Mouse (Mus musculus) kidney, adult 10 weeks (tissue): ENCODE measurements around the gene Snu13. TPM values are rescaled to one million over a fixed set of nuclear protein-coding genes. Genes with fewer than 3 reads are reported as not detected.

Source experiments
- polyA plus RNA-seq: library from polyadenylated mRNA; stranded (reverse); fragments of 350-450 nt; fragmentation: Illumina TruSeq; extraction: RNeasy Lipid Tissue Mini Kit (QIAGEN cat#74804); gene quantifications from one replicate; pipeline ENCODE4 v1.2.3, GENCODE M21; 2014; ENCODE audit warnings: low read depth, low replicate concordance

Snu13 gene
- 312 TPM for polyA plus RNA-seq

DNA sequence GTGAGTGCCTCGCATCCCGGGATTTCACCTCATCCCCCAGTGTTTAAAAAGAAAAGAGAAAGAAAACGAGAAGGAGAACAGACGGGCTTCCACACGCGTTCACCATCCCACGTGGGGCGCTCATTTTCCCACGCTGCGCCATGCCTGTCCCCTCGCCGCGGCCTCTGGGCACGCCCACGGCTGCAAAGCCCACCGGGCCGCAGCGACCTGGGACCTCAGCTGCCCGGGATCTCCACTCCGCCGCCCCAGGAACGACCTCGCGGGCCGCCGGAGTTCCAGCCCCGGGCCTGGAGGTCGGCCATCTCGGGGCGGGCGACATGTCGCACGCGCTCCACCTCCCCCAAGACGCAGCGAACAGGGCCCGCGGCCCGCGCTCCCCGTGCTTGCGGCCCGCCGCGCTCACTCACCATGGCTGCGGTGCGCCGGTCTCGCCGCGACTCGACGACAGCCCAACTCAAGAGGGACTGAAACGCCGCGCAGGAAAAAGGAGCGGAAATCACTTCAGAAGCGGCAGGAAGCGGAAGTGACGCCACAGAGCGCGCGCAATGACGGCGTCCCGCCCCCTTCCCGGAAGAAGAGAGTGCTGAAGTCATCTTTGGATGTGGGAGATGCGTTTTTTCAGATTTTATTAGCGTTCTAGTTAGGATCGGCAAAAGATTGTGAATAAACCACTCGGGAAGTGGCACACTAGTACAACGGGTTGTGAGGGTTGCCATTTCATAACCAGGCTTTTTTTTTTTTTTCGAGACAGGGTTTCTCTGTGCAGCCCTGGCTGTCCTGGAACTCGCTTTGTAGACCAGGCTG lies at the start of gene Snu13:
Gene Snu13, minus strand, starts transcription at position 519 of the 804 bp plus-strand sequence.

GRCm38 (mm10) chr15:82069898-82070297 lies 22.5 kb upstream of the Snu13 start, which contains the start of gene Mei1:
Mei1 (plus strand) TSS chr15:82069996.

DNA sequence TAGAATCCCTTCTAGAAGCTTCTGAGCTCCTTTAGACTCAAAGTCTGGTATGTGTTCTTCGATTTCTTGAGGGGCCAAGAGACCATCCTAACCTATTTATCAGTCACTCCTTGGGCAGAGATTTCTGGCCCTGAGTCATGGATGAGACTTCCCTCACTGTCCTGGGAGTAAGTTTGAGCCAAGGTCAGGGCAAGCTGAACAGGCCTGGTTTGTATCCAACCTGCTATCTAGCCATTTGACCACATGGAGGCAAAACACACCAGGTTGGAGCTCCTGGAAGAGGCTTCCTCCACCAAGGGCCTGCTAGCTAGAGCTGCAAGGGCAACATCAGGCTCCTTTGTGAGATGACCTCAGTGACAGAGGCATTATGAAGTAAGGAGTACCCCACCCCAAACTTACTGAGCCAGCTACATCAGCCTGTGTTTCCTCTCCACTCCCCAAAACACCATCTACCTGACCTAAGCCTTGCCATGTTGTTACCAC lies 11.4 kb upstream of the Snu13 start, which contains the start of gene 4930407I10Rik:
Gene 4930407I10Rik, plus strand, starts transcription at position 433 of the 483 bp plus-strand sequence.

DNA sequence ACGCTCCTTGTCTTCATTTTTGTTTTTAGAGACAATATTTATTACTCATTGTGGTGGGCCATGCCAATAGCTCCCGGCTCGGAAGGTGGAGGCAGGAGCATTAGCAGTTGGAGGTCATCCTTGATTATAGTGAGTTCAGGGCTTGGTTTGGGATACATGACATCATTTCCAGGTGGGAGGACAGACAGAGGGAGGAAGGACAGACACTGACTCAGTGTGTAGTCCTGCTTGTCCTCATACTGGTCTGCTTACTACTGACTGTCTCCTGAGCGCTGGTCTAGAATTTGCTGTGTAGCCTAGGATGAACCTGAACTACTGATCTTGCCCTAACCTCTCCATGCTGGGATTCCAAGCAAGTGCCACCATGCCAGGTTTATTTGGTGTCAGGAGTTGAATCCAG lies 13.6 kb downstream of the Snu13 start, which contains the start of gene Desi1:
Gene Desi1, minus strand, starts transcription at position 101 of the 400 bp plus-strand sequence.

Other genes with a start within 250 kb of the Snu13 start
- gene Tef, start 245.2 kb downstream of the Snu13 start, polyA plus RNA-seq: 27.4 TPM
- gene Tob2, start 188.8 kb downstream of the Snu13 start, polyA plus RNA-seq: 5.7 TPM
- gene Phf5a, start 175.7 kb downstream of the Snu13 start, polyA plus RNA-seq: 11.7 TPM
- 165 TPM for gene Aco2, start 175.3 kb downstream of the Snu13 start, polyA plus RNA-seq
- 1.9 TPM for gene Polr3h, start 121.4 kb downstream of the Snu13 start, polyA plus RNA-seq
- gene Csdc2, start 110.8 kb downstream of the Snu13 start, polyA plus RNA-seq: 0.16 TPM
- 2.4 TPM for gene Pmm1, start 86.7 kb downstream of the Snu13 start, polyA plus RNA-seq
- not detected for gene 1700029P11Rik, start 67.1 kb downstream of the Snu13 start, polyA plus RNA-seq
- 76.0 TPM for gene Xrcc6, start 59.8 kb downstream of the Snu13 start, polyA plus RNA-seq
- gene Desi1, start 13.7 kb downstream of the Snu13 start, polyA plus RNA-seq: 11.2 TPM
- gene 4930407I10Rik, start 11.6 kb upstream of the Snu13 start, polyA plus RNA-seq: not detected
- gene Mei1, start 22.4 kb upstream of the Snu13 start, polyA plus RNA-seq: not detected
- gene Ccdc134, start 80.3 kb upstream of the Snu13 start, polyA plus RNA-seq: 1.4 TPM
- 10.9 TPM for gene Srebf2, start 99.6 kb upstream of the Snu13 start, polyA plus RNA-seq
- gene Shisa8, start 165.2 kb upstream of the Snu13 start, polyA plus RNA-seq: not detected
- not detected for gene Tnfrsf13c, start 176.8 kb upstream of the Snu13 start, polyA plus RNA-seq
- not detected for gene Cenpm, start 197.2 kb upstream of the Snu13 start, polyA plus RNA-seq
- not detected for gene 1500009C09Rik, start 204.8 kb upstream of the Snu13 start, polyA plus RNA-seq
- 0.20 TPM for gene Sept3, start 227.3 kb upstream of the Snu13 start, polyA plus RNA-seq